Mouse (Mus musculus): ENCODE data around the gene Tmem125. TPM values are rescaled to one million over a fixed set of nuclear protein-coding genes. Genes with fewer than 3 reads are reported as not detected.
"Not testable (repeated sequence)": the region's sequence is repeated elsewhere in the genome, so short reads cannot be mapped to it uniquely, and the experiment has no call there.

The Tmem125 gene
- polyA plus RNA-seq, 1 experiment from 2014 or later: 16.7 TPM

DNA sequence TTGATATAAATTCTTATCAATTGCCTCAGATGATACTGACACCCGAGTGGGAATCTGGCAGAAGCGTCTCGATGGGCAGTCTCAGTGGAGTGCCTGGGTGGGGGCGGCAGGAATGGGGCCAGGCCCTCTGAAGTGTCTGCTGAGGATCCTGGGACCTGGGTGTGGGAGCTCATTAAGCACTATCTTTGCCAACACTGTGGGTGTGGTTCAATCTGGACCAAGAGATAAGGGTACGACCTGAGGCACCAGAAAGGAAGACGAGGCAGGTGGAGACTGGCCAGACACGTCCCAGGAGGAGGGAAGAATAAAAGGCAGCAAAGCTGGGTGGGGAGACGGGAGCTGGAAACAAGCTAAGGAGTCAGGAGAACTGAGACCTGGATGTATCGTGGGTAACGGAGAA lies 24.9 kb upstream of the Tmem125 start:
- no peaks in the 10 kb centered on the region for H3K36me3 ChIP-seq (ENCODE audit: control insufficient read depth, insufficient read depth, low read length)
- H3K9ac ChIP-seq (ENCODE audit: low read length): no peak overlapping the region
- no peak overlapping the region for H3K4me2 ChIP-seq (ENCODE audit: low read depth, low read length)
- H3K27me3 ChIP-seq (ENCODE audit: control insufficient read depth, insufficient read depth, low read length): no peaks in the 10 kb centered on the region
- 50% methylated on average over 10 of the region's 10 CpGs for WGBS
- H3K4me1 ChIP-seq (ENCODE audit: control insufficient read depth, insufficient read depth, low read length): no peaks in the 10 kb centered on the region
- no peaks in the 10 kb centered on the region for H3K9me3 ChIP-seq (replicated peaks; ENCODE audit: control insufficient read depth, low read length)
- no peak overlapping the region for H3K4me3 ChIP-seq (replicated peaks; ENCODE audit: low read length)
- H3K27ac ChIP-seq (ENCODE audit: low read length): no peak overlapping the region
- no peak for ATAC-seq (ENCODE audit: insufficient read depth, low FRiP score)

DNA sequence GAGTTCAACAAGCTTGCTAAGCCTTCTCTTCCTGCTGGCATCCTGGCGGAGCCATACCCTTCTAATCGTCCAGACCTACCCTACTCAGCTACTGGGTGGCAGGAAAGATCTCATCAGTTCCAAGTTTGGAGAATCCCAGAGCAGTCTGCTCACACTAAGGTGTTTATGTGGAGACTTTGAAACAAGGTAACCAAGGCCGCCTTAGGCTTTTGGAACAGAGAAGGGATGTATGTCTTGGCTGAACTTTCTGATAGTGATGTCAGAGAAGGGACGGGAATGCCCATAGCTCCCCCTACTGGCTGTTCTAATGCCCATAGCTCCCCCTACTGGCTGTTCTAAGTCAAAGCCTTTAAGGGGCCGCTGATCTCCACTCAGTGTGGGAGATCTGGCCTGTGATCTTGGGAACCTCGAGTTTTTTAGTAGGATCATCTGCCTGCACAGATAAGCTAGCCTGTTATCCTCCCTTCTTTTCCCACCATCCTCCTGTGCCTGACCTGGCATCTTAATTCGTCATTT lies 22.4 kb upstream of the Tmem125 start:
- no peaks in the 10 kb centered on the region for H3K9me3 ChIP-seq (replicated peaks; ENCODE audit: control insufficient read depth, low read length)
- H3K4me3 ChIP-seq (replicated peaks; ENCODE audit: low read length): no peak overlapping the region
- H3K4me2 ChIP-seq (ENCODE audit: low read depth, low read length): no peak overlapping the region
- H3K27me3 ChIP-seq (ENCODE audit: control insufficient read depth, insufficient read depth, low read length): no peaks in the 10 kb centered on the region
- H3K9ac ChIP-seq (ENCODE audit: low read length): no peak overlapping the region
- no peaks in the 10 kb centered on the region for H3K4me1 ChIP-seq (ENCODE audit: control insufficient read depth, insufficient read depth, low read length)
- WGBS: 26% methylated on average over 7 of the region's 7 CpGs
- no peaks in the 10 kb centered on the region for H3K36me3 ChIP-seq (ENCODE audit: control insufficient read depth, insufficient read depth, low read length)
- H3K27ac ChIP-seq (ENCODE audit: low read length): no peak overlapping the region
- ATAC-seq (ENCODE audit: insufficient read depth, low FRiP score): no peak

GRCm38 (mm10) chr4:118564926-118565279 lies 21.1 kb upstream of the Tmem125 start:
- Histone ChIP-seq H3K36me3 (ENCODE audit: control insufficient read depth, insufficient read depth, low read length) (no peaks in the 10 kb centered on the region), H3K9me3 (replicated peaks; ENCODE audit: control insufficient read depth, low read length) (no peaks in the 10 kb centered on the region), H3K4me1 (ENCODE audit: control insufficient read depth, insufficient read depth, low read length) (no peaks in the 10 kb centered on the region), H3K27me3 (ENCODE audit: control insufficient read depth, insufficient read depth, low read length) (no peaks in the 10 kb centered on the region), H3K4me2 (ENCODE audit: low read depth, low read length) (no peak overlapping the region), H3K9ac (ENCODE audit: low read length) (no peak overlapping the region), H3K27ac (ENCODE audit: low read length) (no peak overlapping the region), H3K4me3 (replicated peaks; ENCODE audit: low read length) (no peak overlapping the region)
- 53% methylated on average over 3 of the region's 3 CpGs for WGBS
- no peak for ATAC-seq (ENCODE audit: insufficient read depth, low FRiP score)

GRCm38 (mm10) chr4:118564062-118564925 lies 20.4 kb upstream of the Tmem125 start:
- Histone ChIP-seq H3K4me1 (ENCODE audit: control insufficient read depth, insufficient read depth, low read length) (no peaks in the 10 kb centered on the region), H3K27ac (ENCODE audit: low read length) (no peak overlapping the region), H3K27me3 (ENCODE audit: control insufficient read depth, insufficient read depth, low read length) (no peaks in the 10 kb centered on the region), H3K9ac (ENCODE audit: low read length) (no peak overlapping the region), H3K9me3 (replicated peaks; ENCODE audit: control insufficient read depth, low read length) (no peaks in the 10 kb centered on the region), H3K36me3 (ENCODE audit: control insufficient read depth, insufficient read depth, low read length) (no peaks in the 10 kb centered on the region), H3K4me2 (ENCODE audit: low read depth, low read length) (no peak overlapping the region), H3K4me3 (replicated peaks; ENCODE audit: low read length) (no peak overlapping the region)
- 66% methylated on average over 13 of the region's 13 CpGs for WGBS
- ATAC-seq (ENCODE audit: insufficient read depth, low FRiP score): peak; percentile 57

DNA sequence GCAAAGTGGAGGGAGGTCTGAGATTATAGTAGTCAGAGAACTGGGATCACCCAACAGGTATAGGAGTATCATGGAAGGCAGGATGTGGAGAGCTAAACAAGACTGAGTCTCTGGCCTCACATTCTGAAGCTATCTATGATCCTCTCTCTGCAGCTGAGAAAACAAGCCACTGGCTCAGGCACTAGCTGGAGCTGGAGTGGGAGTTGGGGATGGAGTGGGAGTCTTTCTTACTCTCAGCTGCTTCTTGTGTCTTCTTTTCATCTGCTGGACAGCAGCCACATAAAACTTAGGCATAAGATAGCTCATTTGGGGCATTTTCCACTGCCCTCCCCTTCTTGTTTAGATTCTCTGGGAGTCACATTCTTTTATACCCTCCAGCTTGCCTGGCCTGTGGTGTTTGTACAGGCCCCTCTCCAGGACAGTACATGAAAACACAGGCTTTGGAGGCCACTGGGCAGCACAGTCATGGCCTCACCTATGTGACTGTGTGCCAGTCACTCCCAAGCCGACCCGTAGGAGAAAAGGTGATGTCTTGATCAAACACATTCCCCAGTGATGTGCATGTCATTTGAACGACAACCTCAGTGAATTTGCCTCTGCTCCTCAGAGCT lies 9.3 kb upstream of the Tmem125 start:
- no peaks in the 10 kb centered on the region for H3K4me1 ChIP-seq (ENCODE audit: control insufficient read depth, insufficient read depth, low read length)
- no peak overlapping the region for H3K4me3 ChIP-seq (replicated peaks; ENCODE audit: low read length)
- H3K4me2 ChIP-seq (ENCODE audit: low read depth, low read length): no peak overlapping the region
- no peak overlapping the region for H3K27ac ChIP-seq (ENCODE audit: low read length)
- H3K9me3 ChIP-seq (replicated peaks; ENCODE audit: control insufficient read depth, low read length): no peaks in the 10 kb centered on the region
- no peaks in the 10 kb centered on the region for H3K36me3 ChIP-seq (ENCODE audit: control insufficient read depth, insufficient read depth, low read length)
- no peaks in the 10 kb centered on the region for H3K27me3 ChIP-seq (ENCODE audit: control insufficient read depth, insufficient read depth, low read length)
- no peak for ATAC-seq (ENCODE audit: insufficient read depth, low FRiP score)
- 59% methylated on average over 3 of the region's 3 CpGs for WGBS
- H3K9ac ChIP-seq (ENCODE audit: low read length): no peak overlapping the region

DNA sequence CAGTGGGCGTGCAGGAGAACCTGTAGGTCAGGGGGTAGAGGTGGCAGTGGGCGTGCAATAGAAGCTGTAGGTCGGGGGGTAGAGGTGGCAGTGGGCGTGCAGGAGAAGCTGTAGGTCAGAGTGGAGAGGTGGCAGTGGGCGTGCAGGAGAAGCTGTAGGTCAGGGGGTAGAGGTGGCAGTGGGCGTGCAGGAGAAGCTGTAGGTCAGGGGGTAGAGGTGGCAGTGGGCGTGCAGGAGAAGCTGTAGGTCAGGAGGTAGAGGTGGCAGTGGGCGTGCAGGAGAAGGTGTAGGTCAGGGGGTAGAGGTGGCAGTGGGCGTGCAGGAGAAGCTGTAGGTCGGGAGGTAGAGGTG lies 4.3 kb upstream of the Tmem125 start:
- 85% methylated on average over 10 of the region's 10 CpGs for WGBS

GRCm38 (mm10) chr4:118547424-118548129 lies 3.7 kb upstream of the Tmem125 start:
- not testable (repeated sequence) for H3K27me3 ChIP-seq (ENCODE audit: control insufficient read depth, insufficient read depth, low read length); H3K4me2 ChIP-seq (ENCODE audit: low read depth, low read length); H3K4me1 ChIP-seq (ENCODE audit: control insufficient read depth, insufficient read depth, low read length); H3K4me3 ChIP-seq (replicated peaks; ENCODE audit: low read length); H3K27ac ChIP-seq (ENCODE audit: low read length); ATAC-seq (ENCODE audit: insufficient read depth, low FRiP score); H3K36me3 ChIP-seq (ENCODE audit: control insufficient read depth, insufficient read depth, low read length); H3K9me3 ChIP-seq (replicated peaks; ENCODE audit: control insufficient read depth, low read length); H3K9ac ChIP-seq (ENCODE audit: low read length)
- 86% methylated on average over 22 of the region's 23 CpGs for WGBS

More for the DNA sequence above, 4.3 kb upstream of the Tmem125 start:
- H3K9ac ChIP-seq (ENCODE audit: low read length); H3K36me3 ChIP-seq (ENCODE audit: control insufficient read depth, insufficient read depth, low read length); H3K27me3 ChIP-seq (ENCODE audit: control insufficient read depth, insufficient read depth, low read length); H3K4me2 ChIP-seq (ENCODE audit: low read depth, low read length); H3K4me3 ChIP-seq (replicated peaks; ENCODE audit: low read length); H3K9me3 ChIP-seq (replicated peaks; ENCODE audit: control insufficient read depth, low read length); H3K4me1 ChIP-seq (ENCODE audit: control insufficient read depth, insufficient read depth, low read length); H3K27ac ChIP-seq (ENCODE audit: low read length); ATAC-seq (ENCODE audit: insufficient read depth, low FRiP score): not testable (repeated sequence)

GRCm38 (mm10) chr4:118544441-118545127 lies 740 bp upstream of the Tmem125 start:
- H3K9me3 ChIP-seq (replicated peaks; ENCODE audit: control insufficient read depth, low read length): no peaks in the 10 kb centered on the region
- peak overlapping the region; percentile 39 for H3K4me3 ChIP-seq (replicated peaks; ENCODE audit: low read length)
- peak overlapping the region; percentile 91 for H3K27ac ChIP-seq (ENCODE audit: low read length)
- H3K9ac ChIP-seq (ENCODE audit: low read length): peak overlapping the region; percentile 3
- no peaks in the 10 kb centered on the region for H3K4me1 ChIP-seq (ENCODE audit: control insufficient read depth, insufficient read depth, low read length)
- peak overlapping the region; percentile 50 for H3K4me2 ChIP-seq (ENCODE audit: low read depth, low read length)
- ATAC-seq (ENCODE audit: insufficient read depth, low FRiP score): no peak
- 54% methylated on average over 14 of the region's 14 CpGs for WGBS
- H3K36me3 ChIP-seq (ENCODE audit: control insufficient read depth, insufficient read depth, low read length): no peaks in the 10 kb centered on the region
- H3K27me3 ChIP-seq (ENCODE audit: control insufficient read depth, insufficient read depth, low read length): no peaks in the 10 kb centered on the region
